Mouse (Mus musculus) hindbrain, embryonic 11.5 days (tissue): Measurements from ENCODE around the gene Slc39a9. TPM values are rescaled to one million over a fixed set of nuclear protein-coding genes. Genes with fewer than 3 reads are reported as not detected.
A peak's percentile ranks its signal among the peaks of the same experiment; 100 is the strongest.

Experiments
- ATAC-seq: fragments of 200-750 bp; cut with Nextera tagmentation; 2 replicates; pipeline ENCODE4 v1.8.0; 2017; ENCODE audit warnings: mild to moderate bottlenecking, moderate TSS enrichment, moderate library complexity; ENCODE audit not compliant: low FRiP score
- DNase-seq: peaks from one replicate; pipeline ENCODE4 v3.0.0-alpha.2; 2015; ENCODE audit warnings: low spot score
- H3K27ac ChIP-seq: fragments of 300-500 bp; sonication (generic); 2 replicates; pipeline ENCODE4 v1.5.1; 2014; ENCODE audit warnings: mild to moderate bottlenecking, low read depth, low read length
- H3K27me3 ChIP-seq: fragments of 300-500 bp; sonication (generic); 2 replicates; pipeline ENCODE4 v1.6.1; 2014; ENCODE audit warnings: mild to moderate bottlenecking, low read length, moderate library complexity, mixed read lengths; ENCODE audit not compliant: control insufficient read depth, insufficient read depth
- H3K36me3 ChIP-seq: fragments of 300-500 bp; sonication (generic); 2 replicates; pipeline ENCODE4 v1.6.1; 2014; ENCODE audit warnings: mild to moderate bottlenecking, low read length, moderate library complexity, mixed read lengths; ENCODE audit not compliant: control insufficient read depth, insufficient read depth
- H3K4me1 ChIP-seq: fragments of 300-500 bp; sonication (generic); replicated peaks from 2 replicates; pipeline ENCODE4 v1.6.1; 2014; ENCODE audit warnings: low read length, mixed read lengths; ENCODE audit not compliant: control insufficient read depth, insufficient read depth
- H3K4me2 ChIP-seq: fragments of 300-500 bp; sonication (generic); replicated peaks from 2 replicates; pipeline ENCODE4 v1.6.1; 2014; ENCODE audit warnings: mild to moderate bottlenecking, low read depth, low read length
- H3K4me3 ChIP-seq: fragments of 300-500 bp; sonication (generic); 2 replicates; pipeline ENCODE4 v1.5.1; 2014; ENCODE audit warnings: low read depth, low read length
- H3K9ac ChIP-seq: fragments of 300-500 bp; sonication (generic); 2 replicates; pipeline ENCODE4 v1.6.1; 2014; ENCODE audit warnings: low read depth, low read length
- H3K9me3 ChIP-seq: fragments of 300-500 bp; sonication (generic); 2 replicates; pipeline ENCODE4 v1.6.1; 2016; ENCODE audit warnings: low read length; ENCODE audit not compliant: control insufficient read depth
- WGBS: fragments of 180-500 bp; shearing (Covaris S2); extraction: QIAGEN DNeasy Blood & Tissue Kit; methylation state at CpG from one replicate; pipeline ENCODE4 v1.1.7; 2014; 5-methylcytosine and 5-hydroxymethylcytosine counted together
- polyA plus RNA-seq: library from polyadenylated mRNA; unstranded; fragments of >200 nt; fragmentation: Nextera tagmentation; extraction: Ambion mirVana; gene quantifications from 2 replicates; pipeline ENCODE4 v1.2.1, GENCODE M21; 2014

Slc39a9 gene
- polyA plus RNA-seq, 1 experiment from 2014 or later = 24.9 TPM

DNA sequence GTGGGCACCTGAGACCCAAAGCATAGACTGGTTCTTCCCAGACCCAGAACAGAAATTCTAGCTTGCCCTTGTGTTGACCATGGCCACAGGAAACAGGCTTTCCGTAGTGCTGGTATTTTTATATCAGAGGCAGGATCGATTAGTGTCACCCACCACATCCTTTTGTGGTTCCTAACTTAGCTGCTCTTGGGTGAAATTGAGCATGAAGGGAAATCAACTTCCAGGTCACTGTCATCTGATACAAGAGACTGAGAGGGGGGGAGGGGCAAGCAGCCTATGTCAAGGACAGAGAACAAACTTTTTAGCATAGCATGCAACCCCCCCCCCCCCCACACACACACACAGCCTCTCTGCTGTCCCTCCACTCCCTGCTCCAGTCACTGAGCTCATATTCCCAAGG lies 75.5 kb downstream of the Slc39a9 start:
- no peak overlapping the region for H3K27ac ChIP-seq
- H3K27me3 ChIP-seq = no peaks in the 10 kb centered on the region
- WGBS = 70% methylated on average over 2 of the region's 2 CpGs
- no peak overlapping the region for H3K9ac ChIP-seq
- no peaks in the 10 kb centered on the region for H3K9me3 ChIP-seq
- no peaks in the 10 kb centered on the region; the same call in 1 of the 2 replicates for H3K4me1 ChIP-seq
- no peak overlapping the region for H3K4me3 ChIP-seq
- no peak for DNase-seq
- no peak overlapping the region for H3K4me2 ChIP-seq
- ATAC-seq = no peak
- no peaks in the 10 kb centered on the region for H3K36me3 ChIP-seq

GRCm38 (mm10) chr12:80720507-80720906 lies 76.8 kb downstream of the Slc39a9 start:
- Histone ChIP-seq H3K4me1 (no peaks in the 10 kb centered on the region; the same call in 1 of the 2 replicates), H3K36me3 (no peaks in the 10 kb centered on the region), H3K4me3 (no peak overlapping the region), H3K9me3 (no peaks in the 10 kb centered on the region), H3K27me3 (no peaks in the 10 kb centered on the region), H3K9ac (no peak overlapping the region), H3K4me2 (no peak overlapping the region), H3K27ac (no peak overlapping the region)
- ATAC-seq (no peak), DNase-seq (no peak)
- 55% methylated on average over 12 of the region's 12 CpGs for WGBS

- H3K4me2 ChIP-seq = no peak overlapping the region
- DNase-seq (no peak), ATAC-seq (no peak)
- H3K27ac ChIP-seq = no peak overlapping the region
- no peaks in the 10 kb centered on the region for H3K27me3 ChIP-seq
- H3K4me1 ChIP-seq = no peaks in the 10 kb centered on the region; the same call in 1 of the 2 replicates
- no peaks in the 10 kb centered on the region for H3K36me3 ChIP-seq
- H3K4me3 ChIP-seq = no peak overlapping the region
- H3K9me3 ChIP-seq = no peaks in the 10 kb centered on the region
- 79% methylated on average over 15 of the region's 15 CpGs for WGBS
- no peak overlapping the region for H3K9ac ChIP-seq
Measured at GRCm38 (mm10) chr12:80721458-80721857, 77.8 kb downstream of the Slc39a9 start.

DNA sequence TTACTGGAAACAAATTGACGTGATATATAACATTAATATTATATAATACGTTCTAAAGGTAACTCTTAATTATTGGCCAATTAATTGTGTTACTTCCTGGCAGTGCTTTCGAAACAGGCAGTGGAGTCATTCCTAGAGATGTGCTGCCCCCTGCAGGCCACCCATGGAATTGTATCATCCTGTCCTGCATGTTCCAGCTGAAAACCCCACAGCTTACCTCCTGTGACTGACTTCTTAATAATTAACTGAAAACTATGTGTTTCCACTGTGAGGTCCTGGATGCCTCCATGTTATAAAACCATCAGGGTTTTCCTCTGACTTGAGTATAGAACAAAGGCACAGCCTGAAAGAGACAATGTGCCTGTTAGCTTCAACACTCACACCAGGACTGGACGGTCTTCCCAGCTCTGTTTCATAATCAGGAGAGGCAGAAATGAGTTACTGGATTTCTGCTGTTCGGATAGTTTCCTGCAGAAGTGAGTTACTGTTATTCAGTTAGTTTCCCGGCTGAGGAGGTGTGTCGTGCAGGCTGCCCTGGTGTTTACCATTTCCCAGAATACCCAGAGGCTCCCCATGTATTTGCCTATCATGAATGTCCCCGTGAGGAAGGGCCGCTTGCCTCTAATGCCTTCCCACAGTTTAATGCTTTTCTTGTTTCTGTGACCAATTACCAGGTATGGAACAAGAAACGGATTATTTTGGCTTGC lies 81.3 kb downstream of the Slc39a9 start:
- no peaks in the 10 kb centered on the region for H3K36me3 ChIP-seq
- ATAC-seq (no peak), DNase-seq (peak; percentile 87)
- H3K27ac ChIP-seq = no peak overlapping the region
- H3K9me3 ChIP-seq = no peaks in the 10 kb centered on the region
- H3K4me3 ChIP-seq = no peak overlapping the region
- no peaks in the 10 kb centered on the region for H3K4me1 ChIP-seq
- 27% methylated on average over 10 of the region's 10 CpGs for WGBS
- no peaks in the 10 kb centered on the region for H3K27me3 ChIP-seq
- no peak overlapping the region for H3K4me2 ChIP-seq
- no peak overlapping the region for H3K9ac ChIP-seq

DNA sequence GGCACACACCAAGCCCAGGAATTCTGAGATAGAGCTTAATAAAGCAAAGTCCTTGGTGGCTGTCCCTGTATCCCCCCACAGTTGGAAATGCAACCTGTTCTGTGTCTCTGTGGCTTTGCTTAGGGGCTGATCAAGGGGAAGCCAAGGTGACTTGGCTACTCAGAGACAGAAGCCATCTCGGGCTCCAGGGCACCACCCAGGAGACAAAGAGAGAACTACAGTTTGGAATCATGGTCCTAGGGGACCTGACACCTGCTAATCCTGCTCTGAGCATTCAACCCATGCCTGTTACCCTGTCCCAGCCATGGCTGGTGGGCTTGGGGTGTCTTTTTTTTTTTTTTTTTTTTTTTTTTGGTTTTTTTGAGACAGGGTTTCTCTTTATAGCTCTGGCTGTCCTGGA lies 84.5 kb downstream of the Slc39a9 start:
- Histone ChIP-seq H3K9ac (no peak overlapping the region), H3K27ac (no peak overlapping the region), H3K4me2 (no peak overlapping the region), H3K36me3 (no peaks in the 10 kb centered on the region), H3K4me3 (no peak overlapping the region), H3K9me3 (no peaks in the 10 kb centered on the region), H3K27me3 (no peaks in the 10 kb centered on the region), H3K4me1 (no peaks in the 10 kb centered on the region)
- no peak for ATAC-seq
- 41% methylated on average over 1 of the region's 1 CpGs for whole genome bisulfite sequencing
- DNase-seq = no peak

DNA sequence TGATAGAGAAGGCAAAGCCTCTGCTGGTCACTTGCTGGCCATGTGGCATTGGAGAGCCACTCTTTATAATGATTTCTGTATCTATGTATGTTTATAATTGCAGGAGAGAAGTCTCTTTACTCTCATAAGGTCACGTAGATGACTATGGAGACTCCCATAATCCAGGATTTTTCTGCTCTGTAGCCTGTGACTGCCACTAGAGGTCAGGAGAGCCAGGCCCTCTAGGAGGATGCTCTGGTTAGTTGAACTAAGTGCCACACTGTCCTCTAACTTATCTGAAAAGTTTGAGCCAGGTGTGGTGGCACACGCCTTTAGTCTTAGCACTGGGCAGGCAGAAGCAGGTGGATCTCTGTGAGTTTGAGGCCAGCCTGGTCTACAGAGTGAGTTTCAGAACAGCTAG lies 85.1 kb downstream of the Slc39a9 start:
- no peaks in the 10 kb centered on the region for H3K27me3 ChIP-seq
- no peak overlapping the region for H3K4me2 ChIP-seq
- WGBS = 56% methylated on average over 2 of the region's 2 CpGs
- no peaks in the 10 kb centered on the region for H3K4me1 ChIP-seq
- DNase-seq (no peak), ATAC-seq (no peak)
- no peaks in the 10 kb centered on the region for H3K9me3 ChIP-seq
- no peak overlapping the region for H3K27ac ChIP-seq
- H3K4me3 ChIP-seq = no peak overlapping the region
- H3K36me3 ChIP-seq = no peaks in the 10 kb centered on the region
- H3K9ac ChIP-seq = no peak overlapping the region

- H3K27me3 ChIP-seq = no peaks in the 10 kb centered on the region
- no peaks in the 10 kb centered on the region for H3K36me3 ChIP-seq
- H3K9me3 ChIP-seq = no peaks in the 10 kb centered on the region
- WGBS = 88% methylated on average over 12 of the region's 12 CpGs
- 0 out of 2 replicates have a peak, but pooled peaks have one; percentile 5 for ATAC-seq
- no peak for DNase-seq
- no peak overlapping the region for H3K9ac ChIP-seq
- no peak overlapping the region for H3K4me2 ChIP-seq
- no peaks in the 10 kb centered on the region for H3K4me1 ChIP-seq
- H3K4me3 ChIP-seq = no peak overlapping the region
- H3K27ac ChIP-seq = no peak overlapping the region
Measured at GRCm38 (mm10) chr12:80729758-80730530, 86.3 kb downstream of the Slc39a9 start.

- no peaks in the 10 kb centered on the region for H3K4me1 ChIP-seq
- ATAC-seq (peak; percentile 84), DNase-seq (peak; percentile 80)
- H3K4me2 ChIP-seq = no peak overlapping the region
- no peak overlapping the region for H3K9ac ChIP-seq
- H3K9me3 ChIP-seq = no peaks in the 10 kb centered on the region
- H3K27me3 ChIP-seq = no peaks in the 10 kb centered on the region
- H3K36me3 ChIP-seq = no peaks in the 10 kb centered on the region
- no peak overlapping the region for H3K27ac ChIP-seq
- H3K4me3 ChIP-seq = no peak overlapping the region
- WGBS = 5% methylated on average over 9 of the region's 9 CpGs
Measured at GRCm38 (mm10) chr12:80730567-80730966, 86.9 kb downstream of the Slc39a9 start.
